Mouse (Mus musculus) liver, embryonic 16.5 days (tissue): ENCODE data around the gene H6pd. TPM values are rescaled to one million over a fixed set of nuclear protein-coding genes. Genes with fewer than 3 reads are reported as not detected.
A peak's percentile ranks its signal among the peaks of the same experiment; 100 is the strongest.

Experiments used
- ATAC-seq: fragments of 200-750 bp; cut with Nextera tagmentation; 2 replicates; pipeline ENCODE4 v1.8.0; 2017; ENCODE audit warnings: low read depth, mild to moderate bottlenecking, moderate number of reproducible peaks, moderate library complexity
- H3K27ac ChIP-seq: fragments of 300-500 bp; sonication (generic); 2 replicates; pipeline ENCODE4 v1.5.1; 2014; ENCODE audit warnings: mild to moderate bottlenecking, low read length
- H3K27me3 ChIP-seq: fragments of 300-500 bp; sonication (generic); 2 replicates; pipeline ENCODE4 v1.6.1; 2014; ENCODE audit warnings: low read depth, low read length, mixed read lengths; ENCODE audit not compliant: control insufficient read depth, insufficient read depth
- H3K36me3 ChIP-seq: fragments of 300-500 bp; sonication (generic); 2 replicates; pipeline ENCODE4 v1.6.1; 2014; ENCODE audit warnings: mild to moderate bottlenecking; ENCODE audit not compliant: control insufficient read depth, insufficient read depth
- H3K4me1 ChIP-seq: fragments of 300-500 bp; sonication (generic); 2 replicates; pipeline ENCODE4 v1.6.1; 2014; ENCODE audit warnings: low read depth, low read length, mixed read lengths; ENCODE audit not compliant: control insufficient read depth
- H3K4me2 ChIP-seq: fragments of 300-500 bp; sonication (generic); 2 replicates; pipeline ENCODE4 v1.6.1; 2014; ENCODE audit warnings: low read depth, low read length, mixed read lengths
- H3K4me3 ChIP-seq: fragments of 300-500 bp; sonication (generic); 2 replicates; pipeline ENCODE4 v1.5.1; 2014; ENCODE audit warnings: low read depth, mild to moderate bottlenecking, low read length
- H3K9ac ChIP-seq: fragments of 300-500 bp; sonication (generic); 2 replicates; pipeline ENCODE4 v1.6.1; 2014; ENCODE audit warnings: low read depth, low read length
- H3K9me3 ChIP-seq: fragments of 300-500 bp; sonication (generic); replicated peaks from 2 replicates; pipeline ENCODE4 v1.6.1; 2016; ENCODE audit warnings: low read length; ENCODE audit not compliant: control insufficient read depth
- WGBS: fragments of 180-500 bp; shearing (Covaris S2); extraction: QIAGEN DNeasy Blood & Tissue Kit; methylation state at CpG from one replicate; pipeline ENCODE4 v1.1.7; 2014; ENCODE audit not compliant: insufficient replicate concordance; 5-methylcytosine and 5-hydroxymethylcytosine counted together
- polyA plus RNA-seq: library from polyadenylated mRNA; unstranded; fragments of >200 nt; fragmentation: Nextera tagmentation; extraction: Ambion mirVana; gene quantifications from 2 replicates; pipeline ENCODE4 v1.2.1, GENCODE M21; 2015

H6pd gene
- polyA plus RNA-seq, 1 experiment from 2014 or later = 33.7 TPM

GRCm38 (mm10) chr4:150013186-150013690 lies 4.4 kb upstream of the H6pd start:
- no peaks in the 10 kb centered on the region for H3K27me3 ChIP-seq
- H3K9ac ChIP-seq = no peak overlapping the region
- H3K27ac ChIP-seq = no peak overlapping the region
- H3K4me3 ChIP-seq = no peak overlapping the region
- H3K4me2 ChIP-seq = no peak overlapping the region
- H3K36me3 ChIP-seq = no peaks in the 10 kb centered on the region
- no peak for ATAC-seq
- 67% methylated on average over 8 of the region's 8 CpGs for WGBS
- no peaks in the 10 kb centered on the region for H3K9me3 ChIP-seq
- H3K4me1 ChIP-seq = peaks cover 12% of the 10 kb centered on the region

- Histone ChIP-seq H3K27me3 (no peaks in the 10 kb centered on the region), H3K4me2 (no peak overlapping the region), H3K4me1 (peaks cover 21% of the 10 kb centered on the region), H3K4me3 (no peak overlapping the region), H3K9ac (no peak overlapping the region), H3K9me3 (no peaks in the 10 kb centered on the region), H3K36me3 (no peaks in the 10 kb centered on the region), H3K27ac (peak overlapping the region; percentile 66)
- WGBS = 37% methylated on average over 4 of the region's 4 CpGs
- no peak for ATAC-seq
These were observed 3.5 kb upstream of the H6pd start for GRCm38 (mm10) chr4:150012322-150012723.

GRCm38 (mm10) chr4:150011564-150012321 lies 2.9 kb upstream of the H6pd start:
- Histone ChIP-seq H3K9me3 (no peaks in the 10 kb centered on the region), H3K9ac (no peak overlapping the region), H3K27me3 (no peaks in the 10 kb centered on the region), H3K4me2 (no peak overlapping the region), H3K27ac (peak overlapping the region; percentile 66), H3K36me3 (no peaks in the 10 kb centered on the region), H3K4me3 (no peak overlapping the region), H3K4me1 (peaks cover 24% of the 10 kb centered on the region)
- no peak for ATAC-seq
- 20% methylated on average over 10 of the region's 10 CpGs for WGBS

- no peak for ATAC-seq
- no peak overlapping the region for H3K4me2 ChIP-seq
These were observed 1.4 kb upstream of the H6pd start for GRCm38 (mm10) chr4:150010054-150010730.

GRCm38 (mm10) chr4:150009587-150009930 lies 736 bp upstream of the H6pd start:
- H3K9ac ChIP-seq = no peak overlapping the region
- peaks cover 31% of the 10 kb centered on the region for H3K4me1 ChIP-seq
- peak overlapping the region; percentile 87 for H3K4me2 ChIP-seq
- 67% methylated on average over 6 of the region's 6 CpGs for WGBS
- no peaks in the 10 kb centered on the region for H3K9me3 ChIP-seq
- H3K36me3 ChIP-seq = peaks cover 5% of the 10 kb centered on the region; the same call in 1 of the 2 replicates
- H3K27ac ChIP-seq = peak overlapping the region; percentile 60
- H3K27me3 ChIP-seq = no peaks in the 10 kb centered on the region
- ATAC-seq = no peak
- H3K4me3 ChIP-seq = no peak overlapping the region

More at GRCm38 (mm10) chr4:150010054-150010730, 1.4 kb upstream of the H6pd start:
- H3K36me3 ChIP-seq = peaks cover 5% of the 10 kb centered on the region; the same call in 1 of the 2 replicates
- WGBS = 63% methylated on average over 6 of the region's 6 CpGs
- peaks cover 31% of the 10 kb centered on the region for H3K4me1 ChIP-seq
- no peak overlapping the region for H3K9ac ChIP-seq
- H3K27ac ChIP-seq = no peak overlapping the region
- H3K27me3 ChIP-seq = no peaks in the 10 kb centered on the region
- no peaks in the 10 kb centered on the region for H3K9me3 ChIP-seq
- no peak overlapping the region for H3K4me3 ChIP-seq

GRCm38 (mm10) chr4:150008325-150008852 lies 434 bp downstream of the H6pd start:
- Histone ChIP-seq H3K4me3 (peak overlapping the region; percentile 71), H3K9me3 (no peaks in the 10 kb centered on the region), H3K4me1 (peaks cover 35% of the 10 kb centered on the region), H3K27me3 (no peaks in the 10 kb centered on the region), H3K36me3 (peaks cover 5% of the 10 kb centered on the region; the same call in 1 of the 2 replicates), H3K27ac (peak overlapping the region; percentile 92), H3K4me2 (peak overlapping the region; percentile 87), H3K9ac (peak overlapping the region; percentile 79)
- peak; percentile 74 for ATAC-seq
- WGBS = under 1% methylated on average over 42 of the region's 42 CpGs

GRCm38 (mm10) chr4:150007444-150007843 lies 1.4 kb downstream of the H6pd start:
- Histone ChIP-seq H3K4me1 (peaks cover 42% of the 10 kb centered on the region), H3K4me2 (peak overlapping the region; percentile 87), H3K4me3 (peak overlapping the region; percentile 71), H3K9me3 (no peaks in the 10 kb centered on the region), H3K36me3 (peaks cover 5% of the 10 kb centered on the region; the same call in 1 of the 2 replicates), H3K27me3 (no peaks in the 10 kb centered on the region), H3K9ac (peak overlapping the region; percentile 38; the same call in 1 of the 2 replicates), H3K27ac (peak overlapping the region; percentile 92)
- ATAC-seq = no peak
- 68% methylated on average over 3 of the region's 3 CpGs for WGBS

GRCm38 (mm10) chr4:150006991-150007390 lies 1.8 kb downstream of the H6pd start:
- H3K4me1 ChIP-seq = peaks cover 45% of the 10 kb centered on the region

More at GRCm38 (mm10) chr4:150006991-150007390, 1.8 kb downstream of the H6pd start:
- Histone ChIP-seq H3K4me2 (peak overlapping the region; percentile 23; the same call in 1 of the 2 replicates), H3K4me3 (peak overlapping the region; percentile 71; the same call in 1 of the 2 replicates), H3K27me3 (no peaks in the 10 kb centered on the region), H3K9me3 (no peaks in the 10 kb centered on the region), H3K27ac (peak overlapping the region; percentile 92), H3K36me3 (peaks cover 5% of the 10 kb centered on the region; the same call in 1 of the 2 replicates), H3K9ac (0 out of 2 replicates have a peak overlapping the region, but pooled peaks have one; percentile 27)
- WGBS = 49% methylated on average over 8 of the region's 8 CpGs
- no peak for ATAC-seq
